Mouse (Mus musculus): Measurements from ENCODE around the gene Pkd1. TPM values are rescaled to one million over a fixed set of nuclear protein-coding genes. Genes with fewer than 3 reads are reported as not detected.
A peak's percentile ranks its signal among the peaks of the same experiment; 100 is the strongest.

The Pkd1 gene
- polyA plus RNA-seq, 1 experiment from 2014 or later, result 12.9 TPM

DNA sequence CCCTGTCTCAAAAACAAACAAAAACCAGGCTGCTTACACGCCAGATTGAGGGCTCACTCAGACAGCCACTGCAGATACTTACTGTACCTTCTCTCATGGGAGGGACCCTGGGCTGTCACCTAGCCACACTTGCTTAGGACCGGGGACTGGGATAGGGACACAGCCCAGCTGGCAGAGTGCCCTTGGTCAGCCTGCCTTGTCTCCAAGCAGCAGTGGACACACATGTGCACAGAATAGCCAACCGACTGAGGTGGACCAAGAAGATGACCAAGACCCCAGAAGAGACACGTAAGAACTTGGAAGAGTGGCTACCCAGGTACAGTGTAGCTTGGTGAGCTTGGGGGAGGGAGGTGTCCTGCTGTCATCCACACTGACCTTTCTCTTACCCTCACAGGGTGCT lies 88.6 kb downstream of the Pkd1 start:
- no peak overlapping the region for H3K27ac ChIP-seq (ENCODE audit: low read depth, low read length)
- H3K9ac ChIP-seq (ENCODE audit: low read length), result no peak overlapping the region
- no peaks in the 10 kb centered on the region for H3K27me3 ChIP-seq (replicated peaks; ENCODE audit: control insufficient read depth, insufficient read depth, low read length)
- no peak for DNase-seq (ENCODE audit: low spot score)
- no peak overlapping the region for H3K4me3 ChIP-seq (ENCODE audit: low read depth, low read length)
- 88% methylated on average over 4 of the region's 4 CpGs for WGBS
- H3K36me3 ChIP-seq (ENCODE audit: control insufficient read depth, insufficient read depth, low read length), result no peaks in the 10 kb centered on the region
- ATAC-seq, result no peak
- no peak overlapping the region for H3K4me2 ChIP-seq (ENCODE audit: low read length)
- no peaks in the 10 kb centered on the region for H3K9me3 ChIP-seq (replicated peaks; ENCODE audit: control insufficient read depth, low read length)
- H3K4me1 ChIP-seq (ENCODE audit: control insufficient read depth, insufficient read depth, low read length), result peaks cover 1% of the 10 kb centered on the region; the same call in 1 of the 2 replicates

DNA sequence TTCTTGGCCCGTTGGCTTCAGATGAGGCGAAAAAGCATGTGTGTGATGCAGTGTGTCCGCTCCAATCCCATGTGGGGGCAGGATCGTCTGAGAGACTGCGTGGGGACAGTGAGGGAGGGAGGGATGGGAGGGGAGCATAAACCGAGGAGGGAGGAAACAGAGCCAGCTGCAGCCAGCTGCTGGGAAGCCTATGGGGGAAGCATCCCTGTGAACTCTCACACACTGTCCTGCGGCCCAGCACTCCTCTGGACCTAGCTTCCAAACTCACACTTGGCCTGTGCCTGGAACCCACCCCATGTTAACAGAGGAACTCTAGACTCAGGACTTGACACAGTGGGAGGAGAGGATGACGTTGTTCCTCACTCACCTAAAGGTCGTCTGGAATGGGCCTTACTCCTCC lies 89.2 kb downstream of the Pkd1 start:
- Histone ChIP-seq H3K4me1 (ENCODE audit: control insufficient read depth, insufficient read depth, low read length) (no peaks in the 10 kb centered on the region), H3K9ac (ENCODE audit: low read length) (no peak overlapping the region), H3K9me3 (replicated peaks; ENCODE audit: control insufficient read depth, low read length) (no peaks in the 10 kb centered on the region), H3K27ac (ENCODE audit: low read depth, low read length) (no peak overlapping the region), H3K27me3 (replicated peaks; ENCODE audit: control insufficient read depth, insufficient read depth, low read length) (no peaks in the 10 kb centered on the region), H3K4me3 (ENCODE audit: low read depth, low read length) (no peak overlapping the region), H3K36me3 (ENCODE audit: control insufficient read depth, insufficient read depth, low read length) (no peaks in the 10 kb centered on the region), H3K4me2 (ENCODE audit: low read length) (no peak overlapping the region)
- DNase-seq (ENCODE audit: low spot score), result no peak
- 81% methylated on average over 9 of the region's 9 CpGs for WGBS
- ATAC-seq, result no peak

DNA sequence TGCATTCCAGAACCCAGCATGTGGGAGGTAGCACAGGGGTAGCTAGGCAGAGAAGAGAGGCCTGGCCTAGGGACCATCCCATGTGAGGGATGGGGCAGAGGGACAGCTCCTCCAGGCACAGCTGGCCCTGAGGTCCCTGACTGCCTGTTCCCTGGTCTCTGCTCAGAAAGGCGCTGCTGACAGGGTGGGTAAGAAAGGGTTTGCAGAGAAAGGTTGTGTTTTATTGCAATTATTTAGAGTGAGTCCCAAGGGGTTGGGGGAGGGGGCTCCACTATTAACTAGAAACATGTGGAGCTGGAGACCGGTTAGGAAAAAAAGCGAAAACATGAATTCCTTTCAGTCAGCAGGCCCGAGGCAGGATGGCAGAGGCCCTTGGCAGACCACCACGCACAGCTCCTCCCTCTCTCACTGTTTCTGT lies 89.9 kb downstream of the Pkd1 start:
- 90% methylated on average over 5 of the region's 5 CpGs for WGBS
- H3K4me1 ChIP-seq (ENCODE audit: control insufficient read depth, insufficient read depth, low read length), result no peaks in the 10 kb centered on the region
- ATAC-seq (no peak), DNase-seq (ENCODE audit: low spot score) (no peak)
- no peaks in the 10 kb centered on the region for H3K36me3 ChIP-seq (ENCODE audit: control insufficient read depth, insufficient read depth, low read length)
- 0 out of 2 replicates have a peak overlapping the region, but pooled peaks have one; percentile 8 for H3K9ac ChIP-seq (ENCODE audit: low read length)
- H3K27me3 ChIP-seq (replicated peaks; ENCODE audit: control insufficient read depth, insufficient read depth, low read length), result no peaks in the 10 kb centered on the region
- no peaks in the 10 kb centered on the region for H3K9me3 ChIP-seq (replicated peaks; ENCODE audit: control insufficient read depth, low read length)
- H3K4me3 ChIP-seq (ENCODE audit: low read depth, low read length), result no peak overlapping the region
- no peak overlapping the region for H3K27ac ChIP-seq (ENCODE audit: low read depth, low read length)
- H3K4me2 ChIP-seq (ENCODE audit: low read length), result no peak overlapping the region

DNA sequence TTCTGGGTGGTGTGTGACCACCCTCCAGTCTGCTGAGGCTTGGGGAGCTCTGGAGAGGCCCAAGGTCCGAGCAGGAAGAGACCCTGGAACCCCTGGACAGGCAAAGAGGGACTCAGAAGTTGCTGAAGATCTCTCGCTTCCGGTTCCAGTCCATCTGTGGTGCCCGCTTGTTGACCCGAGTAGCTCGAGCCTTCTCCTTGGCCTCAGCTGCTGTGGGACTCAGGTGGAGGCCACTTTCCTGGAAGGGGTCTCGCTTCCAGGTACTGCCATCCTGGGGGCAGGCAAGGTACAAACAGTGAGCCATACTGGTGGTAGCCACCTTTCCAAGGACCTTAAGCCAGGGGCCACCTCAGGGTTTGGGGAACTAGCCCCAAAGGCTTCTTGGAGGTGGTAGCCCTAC lies 90.5 kb downstream of the Pkd1 start:
- no peak overlapping the region for H3K9ac ChIP-seq (ENCODE audit: low read length)
- no peak for DNase-seq (ENCODE audit: low spot score)
- no peaks in the 10 kb centered on the region for H3K36me3 ChIP-seq (ENCODE audit: control insufficient read depth, insufficient read depth, low read length)
- H3K27ac ChIP-seq (ENCODE audit: low read depth, low read length), result no peak overlapping the region
- H3K4me3 ChIP-seq (ENCODE audit: low read depth, low read length), result no peak overlapping the region
- ATAC-seq, result no peak
- H3K4me1 ChIP-seq (ENCODE audit: control insufficient read depth, insufficient read depth, low read length), result no peaks in the 10 kb centered on the region
- H3K4me2 ChIP-seq (ENCODE audit: low read length), result no peak overlapping the region
- H3K9me3 ChIP-seq (replicated peaks; ENCODE audit: control insufficient read depth, low read length), result no peaks in the 10 kb centered on the region
- WGBS, result 88% methylated on average over 7 of the region's 7 CpGs
- H3K27me3 ChIP-seq (replicated peaks; ENCODE audit: control insufficient read depth, insufficient read depth, low read length), result no peaks in the 10 kb centered on the region

DNA sequence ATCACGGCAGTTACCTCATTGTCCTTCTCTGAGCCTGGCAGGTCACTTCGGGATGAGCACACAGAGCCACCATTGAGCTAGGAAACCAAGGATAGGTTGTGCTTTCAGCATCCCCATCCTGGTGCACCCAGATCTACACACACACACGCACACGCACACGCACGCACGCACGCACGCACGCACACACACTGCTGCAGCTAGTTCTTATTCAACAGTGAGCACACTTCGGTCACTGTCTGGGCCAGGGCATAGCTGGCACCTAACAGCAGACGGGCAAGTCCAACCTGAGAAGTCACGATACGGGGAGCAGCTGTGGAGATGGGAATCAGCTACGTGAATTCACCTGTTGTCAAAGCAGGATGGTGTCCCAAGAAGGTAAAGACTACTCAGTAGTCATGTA lies 90.9 kb downstream of the Pkd1 start:
- Histone ChIP-seq H3K27me3 (replicated peaks; ENCODE audit: control insufficient read depth, insufficient read depth, low read length) (no peaks in the 10 kb centered on the region), H3K4me1 (ENCODE audit: control insufficient read depth, insufficient read depth, low read length) (no peaks in the 10 kb centered on the region), H3K9ac (ENCODE audit: low read length) (no peak overlapping the region), H3K4me2 (ENCODE audit: low read length) (no peak overlapping the region), H3K36me3 (ENCODE audit: control insufficient read depth, insufficient read depth, low read length) (no peaks in the 10 kb centered on the region), H3K27ac (ENCODE audit: low read depth, low read length) (no peak overlapping the region), H3K4me3 (ENCODE audit: low read depth, low read length) (no peak overlapping the region), H3K9me3 (replicated peaks; ENCODE audit: control insufficient read depth, low read length) (no peaks in the 10 kb centered on the region)
- WGBS, result 93% methylated on average over 15 of the region's 15 CpGs
- DNase-seq (ENCODE audit: low spot score) (no peak), ATAC-seq (no peak)

DNA sequence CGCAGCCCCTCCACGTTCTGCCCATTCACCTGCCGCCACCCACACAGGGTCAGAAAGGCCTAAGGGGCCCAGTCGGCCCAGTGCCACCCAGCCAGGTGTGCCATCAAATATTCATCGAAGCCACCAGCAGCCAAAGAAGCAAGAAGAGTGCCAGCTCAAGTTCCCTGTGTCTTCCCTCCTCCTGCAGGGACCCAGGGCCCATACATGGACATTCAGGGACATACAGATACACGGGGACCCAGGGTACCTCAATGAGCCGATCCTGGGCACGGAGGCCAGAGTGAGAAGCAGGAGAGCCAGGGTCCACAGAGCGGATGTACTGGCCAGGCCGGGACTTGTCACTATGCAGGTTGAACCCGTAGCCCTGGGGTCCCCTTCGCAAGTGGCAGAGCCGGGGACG lies 92.3 kb downstream of the Pkd1 start:
- Histone ChIP-seq H3K27me3 (replicated peaks; ENCODE audit: control insufficient read depth, insufficient read depth, low read length) (no peaks in the 10 kb centered on the region), H3K4me3 (ENCODE audit: low read depth, low read length) (no peak overlapping the region), H3K9ac (ENCODE audit: low read length) (no peak overlapping the region), H3K4me1 (ENCODE audit: control insufficient read depth, insufficient read depth, low read length) (no peaks in the 10 kb centered on the region), H3K36me3 (ENCODE audit: control insufficient read depth, insufficient read depth, low read length) (no peaks in the 10 kb centered on the region), H3K4me2 (ENCODE audit: low read length) (no peak overlapping the region), H3K9me3 (replicated peaks; ENCODE audit: control insufficient read depth, low read length) (no peaks in the 10 kb centered on the region), H3K27ac (ENCODE audit: low read depth, low read length) (no peak overlapping the region)
- DNase-seq (ENCODE audit: low spot score), result no peak
- ATAC-seq, result no peak
- WGBS, result 92% methylated on average over 14 of the region's 14 CpGs

DNA sequence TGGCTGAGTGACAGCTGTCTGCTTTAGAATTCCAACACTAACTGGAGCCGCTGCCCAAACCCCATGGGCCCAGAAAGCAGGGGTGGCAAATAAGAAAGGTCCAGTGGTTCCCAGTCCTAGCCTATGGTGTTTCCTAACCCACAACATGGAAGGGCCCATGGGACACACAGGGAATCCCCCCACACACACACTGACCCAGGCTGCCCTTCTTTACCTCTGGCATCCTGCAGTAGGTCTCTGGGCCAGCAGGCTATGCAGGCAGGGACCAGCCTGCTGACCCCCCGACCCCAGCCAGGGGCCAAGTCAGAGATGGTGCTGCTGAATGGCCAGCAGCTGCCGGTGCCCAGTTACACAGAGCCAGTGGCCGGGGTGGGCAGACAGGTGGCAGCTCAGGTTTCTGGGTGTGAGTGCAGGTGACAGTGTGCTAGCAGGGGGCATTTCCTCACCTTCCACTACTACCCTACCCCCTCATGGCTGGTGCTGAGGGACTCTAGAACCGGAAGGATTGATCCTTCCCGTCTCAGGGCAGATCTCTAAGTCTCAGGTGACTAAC lies 93.2 kb downstream of the Pkd1 start:
- Histone ChIP-seq H3K9ac (ENCODE audit: low read length) (no peak overlapping the region), H3K36me3 (ENCODE audit: control insufficient read depth, insufficient read depth, low read length) (no peaks in the 10 kb centered on the region), H3K4me1 (ENCODE audit: control insufficient read depth, insufficient read depth, low read length) (no peaks in the 10 kb centered on the region), H3K27ac (ENCODE audit: low read depth, low read length) (no peak overlapping the region), H3K27me3 (replicated peaks; ENCODE audit: control insufficient read depth, insufficient read depth, low read length) (no peaks in the 10 kb centered on the region), H3K4me2 (ENCODE audit: low read length) (no peak overlapping the region), H3K4me3 (ENCODE audit: low read depth, low read length) (no peak overlapping the region), H3K9me3 (replicated peaks; ENCODE audit: control insufficient read depth, low read length) (no peaks in the 10 kb centered on the region)
- DNase-seq (ENCODE audit: low spot score) (no peak), ATAC-seq (no peak)
- 78% methylated on average over 6 of the region's 6 CpGs for WGBS

DNA sequence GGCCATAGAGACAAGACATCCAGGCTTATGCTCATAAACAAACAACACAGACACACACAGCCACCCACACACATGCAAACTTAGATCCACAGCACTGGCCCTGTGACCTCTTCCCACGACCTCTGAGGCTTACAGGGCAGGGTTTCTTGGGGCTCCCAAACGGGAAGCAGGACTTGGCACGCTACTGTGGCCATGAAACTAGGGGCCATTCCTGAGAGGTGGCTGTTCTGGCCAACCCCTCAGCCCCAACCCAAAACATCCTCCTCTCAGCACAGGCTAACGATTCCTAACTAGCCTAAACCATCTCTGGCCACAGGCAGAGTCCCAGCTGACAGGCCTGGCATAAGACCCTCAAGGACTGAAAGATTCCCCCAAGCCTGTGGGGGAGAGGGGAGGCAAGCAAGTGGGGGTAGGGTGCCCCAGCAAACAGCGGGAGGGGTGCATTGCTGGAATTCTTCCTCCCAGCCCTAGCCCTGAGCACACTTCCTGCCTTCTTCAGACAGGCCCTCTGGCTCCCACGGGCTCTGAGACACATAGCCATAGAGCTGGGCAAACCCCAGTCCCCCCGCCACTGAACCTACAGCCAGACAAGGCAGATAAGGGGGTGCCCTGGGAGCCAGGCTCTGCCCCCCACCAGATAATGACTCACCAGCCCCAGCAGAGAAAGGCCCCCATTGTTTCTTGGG lies 94.5 kb downstream of the Pkd1 start:
- no peaks in the 10 kb centered on the region for H3K4me1 ChIP-seq (ENCODE audit: control insufficient read depth, insufficient read depth, low read length)
- no peak overlapping the region for H3K4me3 ChIP-seq (ENCODE audit: low read depth, low read length)
- no peaks in the 10 kb centered on the region for H3K27me3 ChIP-seq (replicated peaks; ENCODE audit: control insufficient read depth, insufficient read depth, low read length)
- 63% methylated on average over 7 of the region's 7 CpGs for WGBS
- no peak overlapping the region for H3K9ac ChIP-seq (ENCODE audit: low read length)
- H3K36me3 ChIP-seq (ENCODE audit: control insufficient read depth, insufficient read depth, low read length), result no peaks in the 10 kb centered on the region
- DNase-seq (ENCODE audit: low spot score) (no peak), ATAC-seq (no peak)
- H3K4me2 ChIP-seq (ENCODE audit: low read length), result no peak overlapping the region
- peak overlapping the region; percentile 14; the same call in 1 of the 2 replicates for H3K27ac ChIP-seq (ENCODE audit: low read depth, low read length)
- H3K9me3 ChIP-seq (replicated peaks; ENCODE audit: control insufficient read depth, low read length), result no peaks in the 10 kb centered on the region

DNA sequence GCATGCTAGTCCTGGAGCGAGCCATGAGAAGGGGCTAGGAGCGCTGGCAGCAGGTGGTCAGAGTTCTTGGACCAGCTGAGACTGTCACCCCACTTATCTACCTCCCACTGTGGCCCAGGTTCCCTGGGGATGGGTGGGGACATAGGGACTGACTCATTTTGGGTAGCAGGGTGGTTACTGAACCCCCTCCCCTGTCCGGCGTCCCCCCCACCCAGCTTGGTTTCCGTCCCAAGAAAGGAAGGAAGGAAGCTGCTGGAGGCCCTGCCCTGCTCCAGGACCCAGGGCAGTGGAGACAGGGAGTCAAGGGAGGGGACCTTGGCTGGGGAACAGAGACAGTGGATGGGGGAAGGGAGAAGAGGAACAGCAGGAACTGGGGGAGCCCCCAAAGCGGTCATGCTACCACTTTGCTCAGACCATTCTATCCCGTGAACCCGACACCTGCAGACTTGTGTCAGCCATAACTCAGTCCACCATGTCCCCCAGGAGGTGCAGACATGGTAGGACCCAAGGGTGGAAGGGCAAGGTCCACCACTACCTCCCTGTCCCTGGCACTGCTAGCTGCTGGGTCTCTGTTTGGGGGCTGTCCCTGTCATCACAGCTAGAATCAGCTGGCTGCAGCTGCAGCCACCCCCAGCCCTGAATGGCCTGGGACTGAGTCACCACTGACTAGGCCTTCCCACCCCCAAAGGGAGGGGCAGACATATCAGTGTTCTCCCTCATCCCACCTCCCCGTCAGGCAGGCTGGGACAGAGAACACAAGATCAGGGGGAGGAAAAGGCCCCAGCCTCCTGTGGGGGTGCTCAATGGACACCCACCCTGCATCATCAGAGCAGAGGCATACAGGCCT lies 95.5 kb downstream of the Pkd1 start:
- DNase-seq (ENCODE audit: low spot score) (no peak), ATAC-seq (no peak)
- H3K9me3 ChIP-seq (replicated peaks; ENCODE audit: control insufficient read depth, low read length), result no peaks in the 10 kb centered on the region
- no peaks in the 10 kb centered on the region for H3K36me3 ChIP-seq (ENCODE audit: control insufficient read depth, insufficient read depth, low read length)
- peaks cover 3% of the 10 kb centered on the region for H3K4me1 ChIP-seq (ENCODE audit: control insufficient read depth, insufficient read depth, low read length)
- no peak overlapping the region for H3K4me2 ChIP-seq (ENCODE audit: low read length)
- H3K9ac ChIP-seq (ENCODE audit: low read length), result no peak overlapping the region
- no peak overlapping the region for H3K4me3 ChIP-seq (ENCODE audit: low read depth, low read length)
- peak overlapping the region; percentile 14; the same call in 1 of the 2 replicates for H3K27ac ChIP-seq (ENCODE audit: low read depth, low read length)
- no peaks in the 10 kb centered on the region for H3K27me3 ChIP-seq (replicated peaks; ENCODE audit: control insufficient read depth, insufficient read depth, low read length)
- 89% methylated on average over 9 of the region's 9 CpGs for WGBS
